Mouse (Mus musculus) urinary bladder, postnatal 0 days (tissue): ENCODE results near the gene Popdc3. TPM values are rescaled to one million over a fixed set of nuclear protein-coding genes. Genes with fewer than 3 reads are reported as not detected.

Experiments
- polyA plus RNA-seq: library from polyadenylated mRNA; unstranded; fragments of >200 nt; fragmentation: Nextera tagmentation; extraction: Ambion mirVana; gene quantifications from 2 replicates; pipeline ENCODE4 v1.2.1, GENCODE M21; 2015

Gene Popdc3
- polyA plus RNA-seq: 15.4 and 22.2 TPM in 2 replicates

GRCm38 (mm10) chr10:45177798-45178197 is at the start of gene Popdc3:
Gene Popdc3, plus strand, starts transcription at chr10:45178098.

DNA sequence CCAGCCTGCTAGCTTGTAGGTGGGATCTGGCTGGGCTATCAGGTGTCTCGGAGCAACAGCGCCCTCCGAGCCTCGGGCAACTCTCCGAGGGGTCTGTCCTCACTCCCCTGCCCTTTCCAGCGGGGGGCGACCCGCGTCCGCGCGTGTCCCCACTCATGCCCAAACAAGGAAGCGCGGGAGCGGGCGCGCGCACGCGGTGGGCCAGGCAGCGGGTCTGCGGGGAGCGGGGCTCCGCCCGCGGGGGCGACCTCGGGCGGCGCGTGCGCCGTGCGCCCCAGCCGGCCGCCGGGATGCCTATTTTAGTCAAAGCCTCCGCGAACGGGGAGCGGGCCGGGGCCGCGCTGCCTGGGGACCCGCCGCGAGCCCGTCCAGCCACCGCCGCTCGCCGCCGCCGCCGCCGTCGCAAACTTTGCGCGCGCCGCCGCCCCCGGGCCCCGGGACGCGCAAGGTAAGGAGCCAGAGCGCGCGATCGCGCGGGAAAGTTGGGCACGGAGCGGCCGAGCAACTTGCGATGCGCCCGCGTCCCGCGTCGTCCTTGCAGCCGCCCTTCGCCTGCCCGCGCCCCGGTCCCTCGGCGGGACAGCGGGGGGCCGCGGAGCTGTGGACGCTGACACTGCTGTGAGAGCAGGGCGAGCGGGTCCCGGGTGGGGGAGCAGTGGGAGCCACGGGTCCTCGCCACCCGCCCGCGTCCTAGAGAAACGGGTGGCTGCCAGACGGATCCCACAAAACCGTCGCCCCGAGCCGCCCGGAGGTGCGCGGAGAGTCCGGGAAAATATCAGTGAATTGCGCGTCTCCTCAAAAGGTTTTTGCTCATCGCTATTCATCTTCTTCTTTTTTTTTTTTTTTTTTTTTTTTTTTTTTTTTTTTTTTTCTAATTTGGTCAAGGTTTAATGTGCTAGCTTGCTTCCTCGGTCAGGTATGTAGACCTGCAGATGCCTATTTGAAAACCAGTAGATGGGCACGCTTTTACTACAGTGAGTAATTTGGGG is 157.8 kb downstream of the Popdc3 start, which contains the start of gene Bves:
Bves (plus strand) TSS at position 339 of the 989 bp plus-strand sequence.

Other genes with a start within 250 kb of the Popdc3 start
- gene Prep, start 110.9 kb upstream of the Popdc3 start, polyA plus RNA-seq: 11.5 and 13.5 TPM in 2 replicates
- gene Bves, start 157.7 kb downstream of the Popdc3 start, polyA plus RNA-seq: 59.0 and 67.8 TPM in 2 replicates